In the genomic region with DNA sequence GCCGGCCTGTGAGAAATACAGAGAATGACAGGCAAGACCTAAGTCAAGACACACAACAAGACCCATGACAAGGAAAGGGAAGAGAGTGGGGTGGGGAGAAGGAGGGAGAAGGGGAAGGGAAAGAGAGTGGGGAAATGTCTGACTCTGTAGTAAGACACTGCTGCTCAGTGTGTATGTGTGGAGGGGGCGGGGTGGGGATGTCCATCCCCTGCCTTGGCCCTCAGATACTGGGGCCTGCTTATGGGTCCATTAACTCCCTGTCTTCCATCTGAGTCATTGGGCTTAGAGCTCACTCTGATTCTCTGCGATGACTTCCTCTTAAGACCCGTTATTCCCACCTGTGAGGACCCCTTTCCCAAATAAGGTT, we compare ENCODE assay signal across 16 mouse cellular contexts. TPM values are rescaled to one million over a fixed set of nuclear protein-coding genes. Genes with fewer than 3 reads are reported as not detected.
A peak's percentile ranks its signal among the peaks of the same experiment; 100 is the strongest.
DNase-seq lines count a peak whose midpoint lies in the region; ATAC-seq lines count a peak whose summit lies in the region.
"Had no signal": no experiment of that assay in that cellular context is flagged by ENCODE, and none has a peak within 500 bp of the region (broad histone marks: within the 10 kb centered on the region; RNA-seq: fewer than 3 reads in every experiment).

No protein-coding gene starts in this region.

- H3K4me2 ChIP-seq in hindbrain, embryonic 12.5 days (replicated peaks), result no peak overlapping the region
- H3K4me2 ChIP-seq in hindbrain, embryonic 16.5 days (ENCODE audit: low read length), result no peak overlapping the region
- no peak overlapping the region for H3K4me2 ChIP-seq in kidney, embryonic 16.5 days (replicated peaks; ENCODE audit: low read depth, low read length)
- H3K4me2 ChIP-seq in neural tube, embryonic 14.5 days (ENCODE audit: low read depth, low read length), result no peak overlapping the region
- H3K4me2 ChIP-seq: forebrain, embryonic 13.5 days; heart, embryonic 13.5 days had no signal

- H3K4me3 ChIP-seq in hindbrain, embryonic 12.5 days, result no peak overlapping the region
- no peak overlapping the region for H3K4me3 ChIP-seq in hindbrain, embryonic 16.5 days (ENCODE audit: low read length)
- H3K4me3 ChIP-seq in kidney, embryonic 16.5 days (ENCODE audit: low read length), result no peak overlapping the region
- H3K4me3 ChIP-seq in neural tube, embryonic 14.5 days (ENCODE audit: low read depth, low read length), result no peak overlapping the region
- H3K4me3 ChIP-seq: forebrain, embryonic 13.5 days; heart, embryonic 13.5 days had no signal

- H3K9me3 ChIP-seq in hindbrain, embryonic 12.5 days (replicated peaks), result no peaks in the 10 kb centered on the region
- H3K9me3 ChIP-seq in hindbrain, embryonic 16.5 days (ENCODE audit: control insufficient read depth, low read length), result no peaks in the 10 kb centered on the region
- H3K9me3 ChIP-seq in kidney, embryonic 16.5 days (ENCODE audit: low read length), result no peaks in the 10 kb centered on the region
- H3K9me3 ChIP-seq in neural tube, embryonic 14.5 days (ENCODE audit: control insufficient read depth, low read length), result no peaks in the 10 kb centered on the region
- H3K9me3 ChIP-seq: forebrain, embryonic 13.5 days; heart, embryonic 13.5 days had no signal

- no peaks in the 10 kb centered on the region for H3K27me3 ChIP-seq in hindbrain, embryonic 12.5 days
- no peaks in the 10 kb centered on the region for H3K27me3 ChIP-seq in hindbrain, embryonic 16.5 days (replicated peaks; ENCODE audit: control insufficient read depth, insufficient read depth, low read length)
- no peaks in the 10 kb centered on the region for H3K27me3 ChIP-seq in kidney, embryonic 16.5 days (ENCODE audit: insufficient read depth, low read length)
- H3K27me3 ChIP-seq in neural tube, embryonic 14.5 days (ENCODE audit: control insufficient read depth, insufficient read depth, low read length), result no peaks in the 10 kb centered on the region
- H3K27me3 ChIP-seq: forebrain, embryonic 13.5 days; heart, embryonic 13.5 days had no signal

- 87% methylated on average over 3 of the region's 4 CpGs for WGBS in hindbrain, embryonic 12.5 days
- WGBS in hindbrain, embryonic 16.5 days, result 61% methylated on average over 4 of the region's 4 CpGs
- WGBS in kidney, embryonic 16.5 days, result 40% methylated on average over 4 of the region's 4 CpGs
- 65% methylated on average over 4 of the region's 4 CpGs for WGBS in neural tube, embryonic 14.5 days

- H3K9ac ChIP-seq in hindbrain, embryonic 12.5 days, result no peak overlapping the region
- no peak overlapping the region for H3K9ac ChIP-seq in hindbrain, embryonic 16.5 days (ENCODE audit: low read depth, low read length)
- no peak overlapping the region for H3K9ac ChIP-seq in kidney, embryonic 16.5 days (replicated peaks; ENCODE audit: low read length)
- no peak overlapping the region for H3K9ac ChIP-seq in neural tube, embryonic 14.5 days (replicated peaks; ENCODE audit: low read depth, low read length)
- H3K9ac ChIP-seq: forebrain, embryonic 13.5 days; forebrain, postnatal 0 days; heart, embryonic 13.5 days had no signal

- H3K27ac ChIP-seq in hindbrain, embryonic 12.5 days, result peak overlapping the region; percentile 17; the same call in 1 of the 2 replicates
- no peak overlapping the region for H3K27ac ChIP-seq in hindbrain, embryonic 16.5 days (ENCODE audit: low read depth, low read length)
- no peak overlapping the region for H3K27ac ChIP-seq in kidney, embryonic 16.5 days (ENCODE audit: low read length)
- no peak overlapping the region for H3K27ac ChIP-seq in neural tube, embryonic 14.5 days (ENCODE audit: low read depth, low read length)
- H3K27ac ChIP-seq: forebrain, embryonic 13.5 days; heart, embryonic 13.5 days had no signal

- H3K4me1 ChIP-seq in hindbrain, embryonic 12.5 days, result peaks cover 31% of the 10 kb centered on the region
- H3K4me1 ChIP-seq in hindbrain, embryonic 16.5 days (ENCODE audit: control insufficient read depth, insufficient read depth, low read depth, low read length), result peaks cover 10% of the 10 kb centered on the region
- peaks cover 19% of the 10 kb centered on the region for H3K4me1 ChIP-seq in kidney, embryonic 16.5 days (ENCODE audit: insufficient read depth, low read length)
- peaks cover 21% of the 10 kb centered on the region for H3K4me1 ChIP-seq in neural tube, embryonic 14.5 days (ENCODE audit: control insufficient read depth, insufficient read depth, low read length)

- DNase-seq in kidney, postnatal 25 days, result no peak
- DNase-seq in left cerebral cortex, adult 18-20 months (ENCODE audit: low spot score in 2 of 2), result no peak
- DNase-seq: adrenal gland, postnatal 10 days; cerebellum, adult 11 months; cerebellum, adult 9-10 months; cerebellum, postnatal 25 days; forebrain, postnatal 0 days; gastrocnemius, postnatal 14 days; heart, postnatal 4 days had no signal

- ATAC-seq in hindbrain, embryonic 12.5 days (ENCODE audit: low FRiP score), result no peak
- ATAC-seq in hindbrain, embryonic 16.5 days, result no peak
- peak; percentile 44; the same call in 1 of the 2 replicates for ATAC-seq in kidney, embryonic 16.5 days (ENCODE audit: low FRiP score, low TSS enrichment)
- peak; percentile 53 for ATAC-seq in granulocyte monocyte progenitor cell, adult 5-6 weeks (replicated peaks; ENCODE audit: poor library complexity, severe bottlenecking)
- peak; percentile 15; the same call in 1 of the 2 replicates for ATAC-seq in neural tube, embryonic 14.5 days (ENCODE audit: low read depth)
- ATAC-seq: forebrain, embryonic 13.5 days; forebrain, postnatal 0 days had no signal

- no peaks in the 10 kb centered on the region for H3K36me3 ChIP-seq in hindbrain, embryonic 12.5 days
- no peaks in the 10 kb centered on the region for H3K36me3 ChIP-seq in hindbrain, embryonic 16.5 days (ENCODE audit: control insufficient read depth, insufficient read depth, low read length)
- H3K36me3 ChIP-seq in kidney, embryonic 16.5 days (ENCODE audit: insufficient read depth, low read length), result 0 out of 2 replicates have a peak, but pooled peaks cover 2% of the 10 kb centered on the region
- H3K36me3 ChIP-seq in neural tube, embryonic 14.5 days (ENCODE audit: control insufficient read depth, insufficient read depth, low read length), result no peaks in the 10 kb centered on the region; the same call in 1 of the 2 replicates
- H3K36me3 ChIP-seq: heart, embryonic 13.5 days had no signal

RNA-seq across cellular contexts. Expression of gene Auh, which starts 45.5 kb away (rescaled TPM):
- polyA plus RNA-seq in hindbrain, embryonic 12.5 days (2016; fragmentation: Nextera tagmentation; extraction: Ambion mirVana), result 47.7 and 50.6 TPM in 2 replicates
- polyA plus RNA-seq in hindbrain, embryonic 16.5 days (2015; fragmentation: Nextera tagmentation; extraction: Ambion mirVana), result 66.5 and 75.0 TPM in 2 replicates
- polyA plus RNA-seq in kidney, embryonic 16.5 days (2015; fragmentation: Nextera tagmentation; extraction: Ambion mirVana), result 64.1 and 68.0 TPM in 2 replicates
- total RNA-seq in granulocyte monocyte progenitor cell, adult 5-6 weeks (2014; fragmentation: Nextera tagmentation), result 29.2 and 35.9 TPM in 2 replicates
- total RNA-seq in granulocyte monocyte progenitor cell, adult 5-6 weeks (2017), result 34.6 and 37.1 TPM in 2 replicates
- polyA plus RNA-seq in neural tube, embryonic 14.5 days (2014; fragmentation: Nextera tagmentation; extraction: Ambion mirVana), result 63.6 and 65.8 TPM in 2 replicates
- 100 to 1,000 TPM; 102 to 108 TPM for total RNA-seq in left cerebral cortex, adult 18-20 months (2021)

Comparison
In these comparisons a context has a peak if more than half of its experiments do, and no peak if none do; other contexts are left out.
1. ATAC-seq: peak in kidney, embryonic 16.5 days (single experiment), granulocyte monocyte progenitor cell, adult 5-6 weeks (single experiment) and neural tube, embryonic 14.5 days (single experiment); none in hindbrain, embryonic 12.5 days (single experiment) and hindbrain, embryonic 16.5 days (single experiment).